Mouse (Mus musculus): Measurements from ENCODE around the gene Pde7b. TPM values are rescaled to one million over a fixed set of nuclear protein-coding genes. Genes with fewer than 3 reads are reported as not detected.

Pde7b gene
- polyA plus RNA-seq, 1 experiment = 0.70 TPM

GRCm38 (mm10) chr10:20684151-20684550 is 40.7 kb downstream of the Pde7b start:
- TF ChIP-seq POLR2A (IDR thresholded peaks at IDR 0.05; ENCODE audit: control insufficient read depth, low read depth, low read length) (no peak), CTCF (IDR thresholded peaks at IDR 0.05; ENCODE audit: control insufficient read depth, insufficient read depth, insufficient replicate concordance, low read depth, low read length) (no peak)

GRCm38 (mm10) chr10:20680986-20681385 is 43.9 kb downstream of the Pde7b start:
- H3K4me3 ChIP-seq (ENCODE audit: control insufficient read depth, low read depth, low read length) = no peak overlapping the region
- no peak overlapping the region for H3K27ac ChIP-seq (ENCODE audit: control insufficient read depth, insufficient read depth, low read depth, low read length)
- no peaks in the 10 kb centered on the region for H3K27me3 ChIP-seq (ENCODE audit: control insufficient read depth, insufficient read depth, low read length)
- TF ChIP-seq CTCF (IDR thresholded peaks at IDR 0.05; ENCODE audit: control insufficient read depth, insufficient read depth, insufficient replicate concordance, low read depth, low read length) (no peak), POLR2A (IDR thresholded peaks at IDR 0.05; ENCODE audit: control insufficient read depth, low read depth, low read length) (no peak)
- H3K4me1 ChIP-seq (ENCODE audit: control insufficient read depth, insufficient read depth, low read length) = no peaks in the 10 kb centered on the region
- H3K36me3 ChIP-seq (ENCODE audit: control insufficient read depth, insufficient read depth, low read length) = no peaks in the 10 kb centered on the region

More at GRCm38 (mm10) chr10:20684151-20684550, 40.7 kb downstream of the Pde7b start:
- Histone ChIP-seq H3K27ac (ENCODE audit: control insufficient read depth, insufficient read depth, low read depth, low read length) (no peak overlapping the region), H3K4me3 (ENCODE audit: control insufficient read depth, low read depth, low read length) (no peak overlapping the region), H3K27me3 (ENCODE audit: control insufficient read depth, insufficient read depth, low read length) (no peaks in the 10 kb centered on the region), H3K4me1 (ENCODE audit: control insufficient read depth, insufficient read depth, low read length) (no peaks in the 10 kb centered on the region), H3K36me3 (ENCODE audit: control insufficient read depth, insufficient read depth, low read length) (no peaks in the 10 kb centered on the region)

DNA sequence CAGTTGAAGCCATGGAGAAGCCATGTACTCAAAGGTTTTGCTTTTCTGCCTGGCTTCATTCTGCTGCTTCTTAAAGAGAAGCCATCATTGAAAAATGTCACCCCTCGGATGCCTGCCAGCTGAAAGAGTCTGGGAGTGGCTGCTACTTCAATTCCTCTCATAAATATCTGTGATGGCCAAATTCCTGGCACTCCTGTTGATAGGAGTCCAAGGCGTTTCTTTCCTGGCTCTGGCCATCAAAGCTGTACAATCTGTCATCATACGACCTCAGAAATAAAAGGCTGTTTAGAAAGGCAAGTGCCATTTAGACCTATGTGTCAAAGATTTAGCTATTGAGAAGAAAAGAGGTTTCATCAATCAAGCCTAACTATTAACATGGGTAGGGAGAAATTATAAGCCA is 49.6 kb downstream of the Pde7b start:
- H3K4me3 ChIP-seq (ENCODE audit: control insufficient read depth, low read depth, low read length) = no peak overlapping the region
- H3K27ac ChIP-seq (ENCODE audit: control insufficient read depth, insufficient read depth, low read depth, low read length) = no peak overlapping the region
- no peaks in the 10 kb centered on the region for H3K36me3 ChIP-seq (ENCODE audit: control insufficient read depth, insufficient read depth, low read length)
- TF ChIP-seq CTCF (IDR thresholded peaks at IDR 0.05; ENCODE audit: control insufficient read depth, insufficient read depth, insufficient replicate concordance, low read depth, low read length) (no peak), POLR2A (IDR thresholded peaks at IDR 0.05; ENCODE audit: control insufficient read depth, low read depth, low read length) (no peak)
- no peaks in the 10 kb centered on the region for H3K4me1 ChIP-seq (ENCODE audit: control insufficient read depth, insufficient read depth, low read length)
- H3K27me3 ChIP-seq (ENCODE audit: control insufficient read depth, insufficient read depth, low read length) = no peaks in the 10 kb centered on the region

GRCm38 (mm10) chr10:20673798-20674197 is 51.1 kb downstream of the Pde7b start:
- no peak overlapping the region for H3K4me3 ChIP-seq (ENCODE audit: control insufficient read depth, low read depth, low read length)
- peaks cover 3% of the 10 kb centered on the region for H3K4me1 ChIP-seq (ENCODE audit: control insufficient read depth, insufficient read depth, low read length)
- no peak for TF ChIP-seq POLR2A (IDR thresholded peaks at IDR 0.05; ENCODE audit: control insufficient read depth, low read depth, low read length)
- TF ChIP-seq CTCF (IDR thresholded peaks at IDR 0.05; ENCODE audit: control insufficient read depth, insufficient read depth, insufficient replicate concordance, low read depth, low read length) = no peak
- H3K36me3 ChIP-seq (ENCODE audit: control insufficient read depth, insufficient read depth, low read length) = no peaks in the 10 kb centered on the region
- no peak overlapping the region for H3K27ac ChIP-seq (ENCODE audit: control insufficient read depth, insufficient read depth, low read depth, low read length)
- no peaks in the 10 kb centered on the region for H3K27me3 ChIP-seq (ENCODE audit: control insufficient read depth, insufficient read depth, low read length)

- Histone ChIP-seq H3K4me3 (ENCODE audit: control insufficient read depth, low read depth, low read length) (no peak overlapping the region), H3K27me3 (ENCODE audit: control insufficient read depth, insufficient read depth, low read length) (no peaks in the 10 kb centered on the region), H3K36me3 (ENCODE audit: control insufficient read depth, insufficient read depth, low read length) (no peaks in the 10 kb centered on the region), H3K4me1 (ENCODE audit: control insufficient read depth, insufficient read depth, low read length) (peaks cover 3% of the 10 kb centered on the region), H3K27ac (ENCODE audit: control insufficient read depth, insufficient read depth, low read depth, low read length) (no peak overlapping the region)
- TF ChIP-seq POLR2A (IDR thresholded peaks at IDR 0.05; ENCODE audit: control insufficient read depth, low read depth, low read length) (no peak), CTCF (IDR thresholded peaks at IDR 0.05; ENCODE audit: control insufficient read depth, insufficient read depth, insufficient replicate concordance, low read depth, low read length) (no peak)
These were observed 52.3 kb downstream of the Pde7b start for GRCm38 (mm10) chr10:20672591-20672990.

GRCm38 (mm10) chr10:20671621-20672020 is 53.3 kb downstream of the Pde7b start:
- H3K27ac ChIP-seq (ENCODE audit: control insufficient read depth, insufficient read depth, low read depth, low read length) = no peak overlapping the region
- H3K4me3 ChIP-seq (ENCODE audit: control insufficient read depth, low read depth, low read length) = no peak overlapping the region
- H3K4me1 ChIP-seq (ENCODE audit: control insufficient read depth, insufficient read depth, low read length) = peaks cover 3% of the 10 kb centered on the region
- H3K36me3 ChIP-seq (ENCODE audit: control insufficient read depth, insufficient read depth, low read length) = no peaks in the 10 kb centered on the region
- H3K27me3 ChIP-seq (ENCODE audit: control insufficient read depth, insufficient read depth, low read length) = no peaks in the 10 kb centered on the region
- no peak for TF ChIP-seq POLR2A (IDR thresholded peaks at IDR 0.05; ENCODE audit: control insufficient read depth, low read depth, low read length)
- no peak for TF ChIP-seq CTCF (IDR thresholded peaks at IDR 0.05; ENCODE audit: control insufficient read depth, insufficient read depth, insufficient replicate concordance, low read depth, low read length)

GRCm38 (mm10) chr10:20670541-20670940 is 54.3 kb downstream of the Pde7b start:
- Histone ChIP-seq H3K36me3 (ENCODE audit: control insufficient read depth, insufficient read depth, low read length) (no peaks in the 10 kb centered on the region), H3K4me3 (ENCODE audit: control insufficient read depth, low read depth, low read length) (no peak overlapping the region)

DNA sequence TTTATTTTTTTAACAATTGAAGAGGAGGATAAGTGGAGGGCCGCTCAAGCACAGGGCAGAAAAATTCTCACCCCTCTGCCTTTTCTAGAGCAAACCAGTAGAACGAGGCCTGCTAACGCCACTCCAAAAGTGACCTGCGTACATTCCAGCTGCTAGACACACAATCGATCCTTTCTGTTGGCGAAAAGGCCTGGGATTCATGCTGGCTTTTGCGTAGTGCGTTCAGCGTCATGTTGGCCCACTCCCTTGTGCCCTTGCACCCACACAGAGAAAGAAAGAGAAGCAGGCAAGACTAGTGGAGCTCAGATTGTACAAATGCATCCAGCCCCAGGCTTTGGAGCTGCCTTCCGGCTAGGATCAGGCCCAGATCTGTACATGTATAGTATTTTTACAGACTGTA is 55.4 kb downstream of the Pde7b start:
- Histone ChIP-seq H3K27me3 (ENCODE audit: control insufficient read depth, insufficient read depth, low read length) (no peaks in the 10 kb centered on the region), H3K4me3 (ENCODE audit: control insufficient read depth, low read depth, low read length) (no peak overlapping the region), H3K27ac (ENCODE audit: control insufficient read depth, insufficient read depth, low read depth, low read length) (no peak overlapping the region), H3K4me1 (ENCODE audit: control insufficient read depth, insufficient read depth, low read length) (peaks cover 3% of the 10 kb centered on the region), H3K36me3 (ENCODE audit: control insufficient read depth, insufficient read depth, low read length) (no peaks in the 10 kb centered on the region)
- TF ChIP-seq POLR2A (IDR thresholded peaks at IDR 0.05; ENCODE audit: control insufficient read depth, low read depth, low read length) = no peak
- TF ChIP-seq CTCF (IDR thresholded peaks at IDR 0.05; ENCODE audit: control insufficient read depth, insufficient read depth, insufficient replicate concordance, low read depth, low read length) = no peak

More at GRCm38 (mm10) chr10:20670541-20670940, 54.3 kb downstream of the Pde7b start:
- TF ChIP-seq CTCF (IDR thresholded peaks at IDR 0.05; ENCODE audit: control insufficient read depth, insufficient read depth, insufficient replicate concordance, low read depth, low read length) (peak; percentile 28; the same call in 1 of the 2 replicates), POLR2A (IDR thresholded peaks at IDR 0.05; ENCODE audit: control insufficient read depth, low read depth, low read length) (no peak)
- Histone ChIP-seq H3K4me1 (ENCODE audit: control insufficient read depth, insufficient read depth, low read length) (peaks cover 3% of the 10 kb centered on the region), H3K27me3 (ENCODE audit: control insufficient read depth, insufficient read depth, low read length) (no peaks in the 10 kb centered on the region), H3K27ac (ENCODE audit: control insufficient read depth, insufficient read depth, low read depth, low read length) (no peak overlapping the region)
